10 mouse cellular contexts compared by ENCODE assay signal in the genomic region with DNA sequence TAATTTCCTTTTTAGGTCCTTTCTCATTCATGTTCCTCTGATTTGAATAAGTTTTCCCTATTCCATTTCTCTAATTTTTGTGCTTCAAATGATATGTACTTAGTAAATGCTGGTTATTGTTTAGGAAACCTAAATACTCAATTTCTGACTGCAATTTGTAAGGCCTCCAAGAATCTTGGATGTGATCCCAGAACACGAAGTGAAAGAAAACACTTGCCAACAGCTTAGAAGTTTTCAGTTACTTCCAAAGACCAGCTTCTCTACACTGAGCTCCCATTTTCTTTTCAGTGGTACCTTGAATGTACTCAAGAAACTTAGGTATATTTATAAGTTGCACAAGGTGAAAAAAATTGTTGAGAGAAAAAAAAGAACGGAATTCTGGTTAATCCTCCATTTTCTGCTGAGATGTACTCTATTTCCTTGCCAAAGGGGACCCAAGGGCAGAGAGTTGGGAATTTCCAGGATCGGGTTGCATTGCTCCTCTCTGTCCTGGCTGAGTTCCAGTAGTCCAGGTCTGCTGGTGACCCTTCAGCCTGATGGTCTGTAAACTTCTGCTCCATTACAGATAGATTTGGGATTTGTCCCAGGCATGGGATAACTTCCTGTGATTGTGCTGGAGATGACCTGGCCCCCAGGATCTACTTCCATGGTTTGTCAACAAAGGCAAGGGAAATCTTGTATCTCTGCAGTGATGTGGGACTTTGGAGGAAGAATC. TPM values are rescaled to one million over a fixed set of nuclear protein-coding genes. Genes with fewer than 3 reads are reported as not detected.
DNase-seq lines count a peak whose midpoint lies in the region; ATAC-seq and TF ChIP-seq lines count a peak whose summit lies in the region.
"Had no signal": no experiment of that assay in that cellular context is flagged by ENCODE, and none has a peak within 500 bp of the region (broad histone marks: within the 10 kb centered on the region; RNA-seq: fewer than 3 reads in every experiment).

No protein-coding gene starts in this region.

- TF ChIP-seq EP300 in liver, postnatal 0 days (IDR thresholded peaks at IDR 0.05; ENCODE audit: low read depth): no peak

- no peak for ATAC-seq in liver, postnatal 0 days

- no peak overlapping the region for H3K9ac ChIP-seq in liver, postnatal 0 days (replicated peaks)
- H3K9ac ChIP-seq: liver, embryonic 13.5 days had no signal

- DNase-seq in heart, adult 18-20 months: peak; percentile 53 to 55
- DNase-seq in heart, embryonic 10.5 days (ENCODE audit: low spot score): no peak
- peak; percentile 70 for DNase-seq in NIH3T3 (ENCODE audit: low read depth)
- peak; percentile 59 for DNase-seq in heart, adult 8-10 months (ENCODE audit: low spot score)
- DNase-seq in kidney, postnatal 25 days: peak; percentile 54 to 63
- DNase-seq in liver, postnatal 0 days: no peak
- DNase-seq in layer of hippocampus, postnatal 25 days (ENCODE audit: extremely low spot score in 1 of 2, low spot score in 1 of 2): no peak
- no peak for DNase-seq in cerebellum, adult 11-12 months
- DNase-seq: liver, embryonic 13.5 days had no signal

- no peaks in the 10 kb centered on the region for H3K4me1 ChIP-seq in heart, embryonic 10.5 days
- no peaks in the 10 kb centered on the region for H3K4me1 ChIP-seq in liver, postnatal 0 days (ENCODE audit: insufficient read depth)
- H3K4me1 ChIP-seq: liver, embryonic 13.5 days had no signal

- TF ChIP-seq CTCF in liver, postnatal 0 days (IDR thresholded peaks at IDR 0.05; ENCODE audit: low read depth): no peak

- 58% methylated on average over 3 of the region's 3 CpGs for WGBS in heart, embryonic 10.5 days
- 54% methylated on average over 3 of the region's 3 CpGs for WGBS in liver, postnatal 0 days (ENCODE audit: insufficient replicate concordance)

- no peaks in the 10 kb centered on the region for H3K9me3 ChIP-seq in heart, embryonic 10.5 days
- H3K9me3 ChIP-seq in liver, postnatal 0 days (ENCODE audit: low read length): no peaks in the 10 kb centered on the region
- H3K9me3 ChIP-seq: liver, embryonic 13.5 days had no signal

- H3K27me3 ChIP-seq in heart, embryonic 10.5 days (ENCODE audit: insufficient read depth, poor library complexity, severe bottlenecking): no peaks in the 10 kb centered on the region
- no peaks in the 10 kb centered on the region for H3K27me3 ChIP-seq in liver, postnatal 0 days (ENCODE audit: insufficient read depth, low read length)
- H3K27me3 ChIP-seq: CH12.LX; liver, embryonic 13.5 days had no signal

- no peak overlapping the region for H3K4me2 ChIP-seq in liver, postnatal 0 days (ENCODE audit: low read depth, low read length)
- H3K4me2 ChIP-seq: liver, embryonic 13.5 days had no signal

- H3K36me3 ChIP-seq in heart, embryonic 10.5 days: no peaks in the 10 kb centered on the region
- no peaks in the 10 kb centered on the region for H3K36me3 ChIP-seq in liver, postnatal 0 days (replicated peaks; ENCODE audit: insufficient read depth, low read length)
- H3K36me3 ChIP-seq: liver, embryonic 13.5 days had no signal

- no peak overlapping the region for H3K4me3 ChIP-seq in heart, embryonic 10.5 days
- no peak overlapping the region for H3K4me3 ChIP-seq in liver, postnatal 0 days (ENCODE audit: low read depth, low read length)
- H3K4me3 ChIP-seq: liver, embryonic 13.5 days had no signal

- H3K27ac ChIP-seq in heart, embryonic 10.5 days: no peak overlapping the region
- H3K27ac ChIP-seq in liver, postnatal 0 days (ENCODE audit: low read depth): no peak overlapping the region
- H3K27ac ChIP-seq: liver, embryonic 13.5 days had no signal

RNA-seq across cellular contexts. Expression of a gene that starts 38.2 kb away (rescaled TPM):
- total RNA-seq in heart, adult 18-20 months (2021): 1 to 10 TPM; 1.1 to 1.4 TPM
- 0.92 and 1.7 TPM in 2 replicates for polyA plus RNA-seq in heart, embryonic 10.5 days (2016; fragmentation: Nextera tagmentation; extraction: Ambion mirVana)
- 1 to 10 TPM; 1.2 to 1.9 (median 1.6) TPM for total RNA-seq in heart, adult 8-10 months (2022)
- polyA plus RNA-seq in liver, postnatal 0 days (2015; fragmentation: Nextera tagmentation; extraction: Ambion mirVana): 1.2 and 1.4 TPM in 2 replicates
- total RNA-seq in layer of hippocampus, postnatal 25 days (2021): 1 to 10 TPM; 1.9 to 2.2 TPM

RNA-seq across cellular contexts. Expression of a gene that starts 48.6 kb away (rescaled TPM):
- 10 to 100 TPM; 17.1 to 23.3 TPM for total RNA-seq in heart, adult 18-20 months (2021)
- polyA plus RNA-seq in heart, embryonic 10.5 days (2016; fragmentation: Nextera tagmentation; extraction: Ambion mirVana): 120 and 155 TPM in 2 replicates
- 10 to 100 TPM; 18.6 to 26.9 (median 22.4) TPM for total RNA-seq in heart, adult 8-10 months (2022)
- 33.0 and 46.7 TPM in 2 replicates for polyA plus RNA-seq in liver, postnatal 0 days (2015; fragmentation: Nextera tagmentation; extraction: Ambion mirVana)
- 10 to 100 TPM; 32.5 to 36.4 TPM for total RNA-seq in layer of hippocampus, postnatal 25 days (2021)

Comparison
In these comparisons a context has a peak if more than half of its experiments do, and no peak if none do; other contexts are left out.
1. DNase-seq: peak in heart, adult 18-20 months (2 of 2), NIH3T3 (single experiment), heart, adult 8-10 months (single experiment) and kidney, postnatal 25 days (2 of 2); none in heart, embryonic 10.5 days (single experiment), liver, postnatal 0 days (single experiment), layer of hippocampus, postnatal 25 days (0 of 2) and cerebellum, adult 11-12 months (single experiment).